Mouse (Mus musculus) neural tube, embryonic 12.5 days (tissue): ENCODE measurements at regions not wholly inside any gene's neighbourhood (a gene's known extent, or its start where the extent isn't known, plus 50 kb on each side); places are given as distances from the start of the nearest gene placed in this dataset.
"Not testable (repeated sequence)": the region's sequence is repeated elsewhere in the genome, so short reads cannot be mapped to it uniquely, and the experiment has no call there.

ENCODE experiments used
- ATAC-seq: fragments of 200-750 bp; cut with Nextera tagmentation; 2 replicates; pipeline ENCODE4 v1.8.0; 2017; ENCODE audit warnings: low read depth, mild to moderate bottlenecking, moderate TSS enrichment, moderate library complexity; ENCODE audit not compliant: low FRiP score
- H3K27ac ChIP-seq: fragments of 300-500 bp; sonication (generic); 2 replicates; pipeline ENCODE4 v1.5.1; 2016
- H3K27me3 ChIP-seq: fragments of 300-500 bp; sonication (generic); replicated peaks from 2 replicates; pipeline ENCODE4 v1.6.1; 2016; ENCODE audit warnings: mild to moderate bottlenecking
- H3K36me3 ChIP-seq: fragments of 300-500 bp; sonication (generic); 2 replicates; pipeline ENCODE4 v1.6.1; 2016; ENCODE audit warnings: mild to moderate bottlenecking
- H3K4me1 ChIP-seq: fragments of 300-500 bp; sonication (generic); 2 replicates; pipeline ENCODE4 v1.6.1; 2016
- H3K4me2 ChIP-seq: fragments of 300-500 bp; sonication (generic); replicated peaks from 2 replicates; pipeline ENCODE4 v1.6.1; 2016; ENCODE audit warnings: mild to moderate bottlenecking
- H3K4me3 ChIP-seq: fragments of 300-500 bp; sonication (generic); 2 replicates; pipeline ENCODE4 v1.5.1; 2016
- H3K9ac ChIP-seq: fragments of 300-500 bp; sonication (generic); 2 replicates; pipeline ENCODE4 v1.6.1; 2016; ENCODE audit warnings: mild to moderate bottlenecking
- H3K9me3 ChIP-seq: fragments of 300-500 bp; sonication (generic); 2 replicates; pipeline ENCODE4 v1.6.1; 2016; ENCODE audit warnings: mild to moderate bottlenecking
- whole genome bisulfite sequencing: fragments of 180-500 bp; shearing (Covaris S2); methylation state at CpG from one replicate; pipeline ENCODE4 v1.1.7; 2016; 5-methylcytosine and 5-hydroxymethylcytosine counted together

GRCm38 (mm10) chr15:10088691-10089090 is 88.3 kb upstream of the Prlr start:
- Histone ChIP-seq H3K27ac (no peak overlapping the region), H3K4me3 (no peak overlapping the region), H3K36me3 (no peaks in the 10 kb centered on the region), H3K4me1 (no peaks in the 10 kb centered on the region), H3K9ac (no peak overlapping the region), H3K4me2 (no peak overlapping the region), H3K9me3 (no peaks in the 10 kb centered on the region), H3K27me3 (no peaks in the 10 kb centered on the region)
- WGBS, result 82% methylated on average over 3 of the region's 3 CpGs
- no peak for ATAC-seq

DNA sequence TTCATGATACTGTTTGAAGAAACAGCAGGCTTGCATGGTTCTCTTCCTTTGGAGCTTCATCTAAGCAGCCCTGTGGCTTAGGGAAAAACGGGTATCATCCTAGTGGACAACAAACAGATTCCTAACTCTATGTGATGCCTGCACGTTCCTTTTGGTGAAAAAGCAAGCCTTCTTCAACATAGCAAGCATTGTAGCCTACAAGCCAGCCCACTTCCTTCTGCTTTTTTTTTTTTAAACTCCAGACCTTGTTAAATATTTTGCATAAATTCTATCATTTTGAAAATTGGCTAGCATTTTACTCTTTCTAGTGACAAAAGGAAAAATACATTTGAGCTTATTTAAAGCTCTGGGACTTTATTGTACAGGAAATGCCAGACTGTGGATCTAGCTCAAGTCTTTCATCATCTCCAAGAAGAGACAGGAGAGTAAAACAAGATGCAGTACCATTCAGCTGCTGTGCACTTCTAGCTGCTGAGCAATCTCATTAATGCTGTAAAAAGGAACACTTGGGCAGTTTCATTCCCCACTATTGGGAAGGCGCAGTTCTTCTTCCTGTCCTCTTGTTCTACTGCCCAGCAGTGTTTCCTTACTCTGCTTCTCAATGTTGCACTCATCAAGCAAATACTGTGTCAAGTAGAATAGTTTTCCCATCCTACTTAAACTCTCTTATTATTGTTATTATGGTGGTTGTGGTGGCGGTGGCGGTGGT is 86.5 kb upstream of the Prlr start:
- no peak overlapping the region for H3K9ac ChIP-seq
- H3K27ac ChIP-seq, result no peak overlapping the region
- no peaks in the 10 kb centered on the region for H3K4me1 ChIP-seq
- no peak overlapping the region for H3K4me2 ChIP-seq
- ATAC-seq, result no peak
- H3K4me3 ChIP-seq, result no peak overlapping the region
- no peaks in the 10 kb centered on the region for H3K36me3 ChIP-seq
- H3K27me3 ChIP-seq, result no peaks in the 10 kb centered on the region
- 85% methylated on average over 5 of the region's 5 CpGs for WGBS
- H3K9me3 ChIP-seq, result no peaks in the 10 kb centered on the region

GRCm38 (mm10) chr15:10103350-10103749 is 73.7 kb upstream of the Prlr start:
- Histone ChIP-seq H3K27ac (no peak overlapping the region), H3K9ac (no peak overlapping the region), H3K4me1 (no peaks in the 10 kb centered on the region), H3K9me3 (no peaks in the 10 kb centered on the region), H3K36me3 (no peaks in the 10 kb centered on the region), H3K27me3 (no peaks in the 10 kb centered on the region), H3K4me2 (no peak overlapping the region), H3K4me3 (no peak overlapping the region)
- no peak for ATAC-seq
- 82% methylated on average over 2 of the region's 2 CpGs for WGBS

DNA sequence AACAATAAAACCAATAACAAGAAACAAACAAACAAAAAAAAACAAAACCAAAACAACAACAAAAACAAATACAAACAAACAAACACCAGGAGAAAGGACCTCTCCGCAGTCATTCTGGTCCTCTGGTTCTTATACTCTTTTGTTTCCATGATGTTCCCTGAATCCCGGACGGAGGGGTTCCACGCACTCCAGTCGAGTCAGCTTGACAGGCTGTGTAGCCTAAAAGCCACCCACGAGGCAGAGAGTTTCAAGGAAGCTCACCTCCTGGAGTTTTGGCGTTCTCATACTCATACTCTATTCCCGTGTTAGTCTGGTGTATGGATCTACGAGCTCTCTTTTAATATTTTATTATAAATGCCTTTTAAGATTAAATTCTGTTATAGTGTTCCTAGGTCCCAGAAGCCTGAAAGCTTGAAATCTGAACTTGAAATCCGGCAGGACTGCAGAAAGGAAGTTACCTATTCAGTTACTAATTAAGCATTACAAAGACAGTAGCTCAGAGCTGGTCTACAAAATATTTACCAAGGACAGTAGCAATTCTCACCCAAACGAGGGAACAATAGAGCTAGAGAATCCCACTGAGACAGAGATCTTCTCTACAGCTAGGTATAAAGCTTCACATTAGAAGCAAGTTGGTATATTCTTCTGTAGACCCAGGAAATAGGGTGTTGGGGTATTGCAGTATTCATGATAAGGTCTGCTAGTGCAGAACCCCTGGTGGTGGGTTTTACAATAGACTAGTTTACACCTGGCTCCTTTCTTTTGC is 71.6 kb upstream of the Prlr start:
- ATAC-seq, H3K4me1 ChIP-seq, H3K4me2 ChIP-seq, H3K4me3 ChIP-seq, H3K27ac ChIP-seq, H3K27me3 ChIP-seq, H3K9me3 ChIP-seq, H3K9ac ChIP-seq, H3K36me3 ChIP-seq: not testable (repeated sequence)
- 73% methylated on average over 11 of the region's 11 CpGs for WGBS

DNA sequence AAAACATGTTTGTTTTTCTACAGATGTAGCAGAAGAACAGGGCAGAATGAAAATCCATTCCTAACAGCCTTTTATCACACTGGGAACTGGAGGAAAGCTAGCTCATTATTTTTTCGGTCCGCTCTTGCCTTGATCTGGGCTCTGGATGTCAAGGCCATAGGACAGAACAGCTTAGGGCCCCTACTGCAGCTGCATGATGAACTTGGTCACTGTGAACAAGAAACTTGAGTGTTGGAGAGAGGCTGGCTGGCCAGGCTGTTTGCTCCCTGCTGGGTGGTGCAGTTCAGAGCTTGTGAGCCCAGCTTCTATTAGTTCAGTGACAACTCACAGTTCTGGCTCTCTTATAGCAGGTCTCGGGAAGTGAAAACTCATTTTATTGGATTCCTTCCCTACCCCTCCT is 70.2 kb upstream of the Prlr start:
- H3K27me3 ChIP-seq, result no peaks in the 10 kb centered on the region
- no peak overlapping the region for H3K27ac ChIP-seq
- 87% methylated on average over 3 of the region's 3 CpGs for WGBS
- no peaks in the 10 kb centered on the region for H3K36me3 ChIP-seq
- no peak overlapping the region for H3K4me2 ChIP-seq
- no peak overlapping the region for H3K4me3 ChIP-seq
- no peaks in the 10 kb centered on the region for H3K4me1 ChIP-seq
- H3K9me3 ChIP-seq, result no peaks in the 10 kb centered on the region
- no peak overlapping the region for H3K9ac ChIP-seq
- no peak for ATAC-seq
